Mouse (Mus musculus) G1E-ER4 (cell line): ENCODE data around the gene Morn3. TPM values are rescaled to one million over a fixed set of nuclear protein-coding genes. Genes with fewer than 3 reads are reported as not detected.

Experiments
- GATA1 ChIP-seq: IDR thresholded peaks from one replicate; pipeline ENCODE4 v1.8.0; 2012; ENCODE audit warnings: low read length, inconsistent platforms
- polyA plus RNA-seq: library from polyadenylated mRNA; stranded (reverse); fragments of >175 nt; gene quantifications from 2 replicates; pipeline ENCODE4 v1.2.3, GENCODE M21; 2012

The Morn3 gene
- polyA plus RNA-seq, 1 experiment, result not detected

DNA sequence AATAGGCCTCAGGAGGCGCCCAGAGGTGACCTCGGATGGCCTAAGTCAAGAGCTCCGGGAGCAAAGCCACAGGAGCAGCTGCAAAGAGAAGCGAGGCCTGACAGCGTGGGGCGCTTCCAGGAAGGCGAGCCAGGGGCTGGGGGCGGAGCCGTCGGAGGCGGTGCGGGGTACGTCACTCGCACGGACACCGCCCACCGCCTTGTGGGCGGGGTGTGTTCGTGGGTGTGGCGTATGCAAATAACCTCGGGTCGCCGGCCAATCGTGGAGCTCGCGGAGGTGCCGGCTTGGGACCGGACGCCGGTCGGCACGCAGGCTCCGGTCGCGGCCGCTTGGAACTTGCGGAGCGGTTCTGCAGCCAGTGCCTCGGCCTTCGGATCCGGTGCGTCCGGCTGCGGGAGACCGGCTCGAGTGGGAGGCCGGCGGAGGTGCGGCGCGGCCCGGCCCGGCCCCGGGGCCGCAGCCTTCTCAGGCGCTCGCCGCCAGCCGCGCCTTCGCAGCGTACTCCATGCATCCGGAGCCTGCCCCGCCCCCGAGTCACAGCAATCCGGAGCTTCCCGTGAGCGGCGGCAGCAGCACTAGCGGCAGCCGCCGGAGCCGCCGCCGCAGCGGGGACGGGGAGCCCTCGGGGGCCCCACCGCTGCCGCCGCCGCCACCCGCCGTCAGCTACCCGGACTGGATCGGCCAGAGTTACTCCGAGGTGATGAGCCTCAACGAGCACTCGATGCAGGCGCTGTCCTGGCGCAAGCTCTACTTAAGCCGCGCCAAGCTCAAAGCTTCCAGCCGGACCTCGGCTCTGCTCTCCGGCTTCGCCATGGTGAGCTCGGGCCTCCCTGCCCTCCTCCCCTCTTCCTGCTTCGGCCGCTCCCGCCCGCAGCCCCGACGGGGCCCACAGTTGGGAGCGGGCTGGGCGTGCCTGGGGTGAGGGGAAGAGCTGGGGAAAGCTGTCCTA, 31.8 kb downstream of the Morn3 start, which contains the start of gene Orai1:
TSS of gene Orai1 (plus strand) at position 322 of the 949 bp plus-strand sequence.
- TF ChIP-seq GATA1, result no peak

DNA sequence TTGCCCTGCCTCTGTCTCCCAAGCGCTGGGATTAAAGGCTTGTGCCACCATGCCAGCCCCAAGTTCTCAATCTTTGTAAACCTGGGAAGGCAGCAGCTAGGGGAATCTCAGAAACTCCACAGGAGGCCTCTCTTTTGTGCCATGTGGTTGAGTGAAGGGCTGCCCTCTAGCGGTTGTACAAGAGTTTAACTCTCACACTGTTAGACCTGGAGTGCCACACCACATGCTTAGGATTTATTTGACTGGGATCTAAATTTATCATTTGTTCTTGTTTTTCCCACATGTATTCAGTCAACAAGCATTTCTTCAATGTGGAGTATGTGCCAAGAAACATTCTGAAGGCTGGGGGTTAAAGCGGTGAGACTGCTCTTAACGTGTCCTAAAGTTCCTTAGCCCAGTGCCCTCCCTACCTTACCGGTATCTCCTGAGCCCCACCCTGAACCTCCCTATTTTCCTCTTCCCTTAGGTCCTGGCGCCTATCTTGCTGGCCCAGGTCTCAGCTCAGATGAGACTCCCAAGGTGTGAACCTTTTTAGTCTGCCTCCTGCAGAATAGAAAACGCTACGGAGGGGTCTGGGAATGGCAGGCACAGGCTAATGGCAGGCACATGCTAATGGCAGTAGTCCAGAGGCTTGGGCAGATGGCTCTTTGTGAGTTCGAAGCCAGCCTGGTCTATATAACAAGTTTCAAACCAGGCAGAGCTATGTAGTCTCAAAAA, 33.1 kb downstream of the Morn3 start:
- no peak for TF ChIP-seq GATA1

DNA sequence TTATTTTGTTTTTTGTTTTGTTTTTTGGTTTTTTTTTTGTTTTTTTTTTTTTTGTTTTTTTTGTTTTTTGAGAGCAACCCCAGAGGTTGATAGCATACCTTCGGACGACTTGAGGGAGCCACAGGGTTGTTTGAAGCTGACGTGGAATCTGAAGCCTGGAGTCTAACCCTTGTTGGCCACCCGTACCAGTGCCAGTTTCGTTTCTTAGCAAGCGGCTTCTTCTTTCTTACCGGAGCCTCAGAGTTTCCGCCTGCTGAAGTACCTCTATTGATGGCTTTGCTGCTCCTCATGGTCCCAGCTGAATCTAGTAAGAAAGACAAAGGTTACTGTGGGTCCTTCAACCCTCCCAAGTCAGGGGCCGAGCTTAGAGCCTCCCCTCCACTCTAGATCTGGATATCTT, 35.1 kb downstream of the Morn3 start:
- no peak for TF ChIP-seq GATA1

DNA sequence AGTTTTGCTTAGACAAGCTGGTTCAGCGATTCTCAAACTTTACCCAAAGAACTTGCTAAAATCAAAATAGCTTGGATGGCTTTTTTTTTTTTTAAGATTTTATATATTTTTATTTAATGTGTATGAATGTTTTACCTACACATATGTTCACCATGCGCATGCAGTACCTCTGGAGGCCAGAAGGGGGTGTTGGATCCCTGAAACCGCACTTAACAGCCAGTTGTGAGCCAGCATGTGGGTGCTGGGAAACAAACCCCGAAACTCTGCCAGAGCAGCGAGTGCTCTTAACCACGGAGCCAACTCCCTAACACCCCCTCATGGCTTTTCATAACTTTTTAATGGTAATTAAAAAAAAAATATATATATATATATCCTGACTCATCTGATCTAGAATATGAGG, 36.0 kb downstream of the Morn3 start:
- no peak for TF ChIP-seq GATA1

DNA sequence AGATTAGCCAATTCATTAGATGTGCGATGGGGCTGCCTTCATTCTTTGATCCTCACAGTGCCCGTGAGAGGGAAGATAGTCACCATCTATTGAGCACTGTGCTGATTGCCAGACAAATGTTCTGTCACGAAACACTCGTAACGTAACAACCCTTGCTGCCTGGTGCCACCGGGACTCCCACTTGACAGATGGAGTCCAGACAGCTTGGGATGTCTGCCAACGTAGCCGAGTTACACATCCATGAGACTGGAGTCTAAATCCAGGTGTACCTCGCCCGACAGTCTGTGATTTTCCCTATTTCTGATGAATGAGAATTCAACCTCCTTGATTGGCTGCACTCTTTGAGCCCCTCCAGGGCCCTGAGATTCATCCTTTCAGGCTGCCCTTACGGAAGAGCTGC, 36.9 kb downstream of the Morn3 start:
- no peak for TF ChIP-seq GATA1

DNA sequence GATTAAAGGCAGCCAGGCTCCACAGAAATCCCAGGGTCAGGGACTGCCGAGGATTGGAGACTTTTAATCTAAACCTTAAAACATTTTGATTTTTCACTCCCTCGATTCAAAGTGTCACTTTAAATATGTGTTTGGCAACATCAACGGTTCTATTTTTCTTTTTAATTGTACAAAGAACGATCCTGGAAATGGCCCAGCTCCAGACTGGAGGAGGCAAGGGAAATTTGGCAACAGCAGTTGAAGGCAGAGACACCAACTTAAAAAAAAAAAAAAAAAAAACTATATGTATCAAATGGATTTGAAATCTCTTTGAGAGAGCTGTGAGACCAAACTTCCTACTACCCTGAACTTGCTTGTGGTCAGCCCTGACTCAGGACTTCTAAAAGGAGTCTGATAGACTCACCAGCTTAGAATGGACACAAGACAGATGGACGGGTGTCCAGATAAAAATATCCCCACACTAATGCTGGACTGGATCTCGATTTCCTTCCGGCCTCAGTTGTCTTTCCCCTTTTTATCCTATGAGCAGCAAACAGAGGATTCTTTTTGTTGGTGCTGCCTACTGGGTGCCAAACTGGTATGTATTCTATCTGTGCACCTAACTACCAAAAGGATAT, 37.8 kb downstream of the Morn3 start:
- no peak for TF ChIP-seq GATA1

DNA sequence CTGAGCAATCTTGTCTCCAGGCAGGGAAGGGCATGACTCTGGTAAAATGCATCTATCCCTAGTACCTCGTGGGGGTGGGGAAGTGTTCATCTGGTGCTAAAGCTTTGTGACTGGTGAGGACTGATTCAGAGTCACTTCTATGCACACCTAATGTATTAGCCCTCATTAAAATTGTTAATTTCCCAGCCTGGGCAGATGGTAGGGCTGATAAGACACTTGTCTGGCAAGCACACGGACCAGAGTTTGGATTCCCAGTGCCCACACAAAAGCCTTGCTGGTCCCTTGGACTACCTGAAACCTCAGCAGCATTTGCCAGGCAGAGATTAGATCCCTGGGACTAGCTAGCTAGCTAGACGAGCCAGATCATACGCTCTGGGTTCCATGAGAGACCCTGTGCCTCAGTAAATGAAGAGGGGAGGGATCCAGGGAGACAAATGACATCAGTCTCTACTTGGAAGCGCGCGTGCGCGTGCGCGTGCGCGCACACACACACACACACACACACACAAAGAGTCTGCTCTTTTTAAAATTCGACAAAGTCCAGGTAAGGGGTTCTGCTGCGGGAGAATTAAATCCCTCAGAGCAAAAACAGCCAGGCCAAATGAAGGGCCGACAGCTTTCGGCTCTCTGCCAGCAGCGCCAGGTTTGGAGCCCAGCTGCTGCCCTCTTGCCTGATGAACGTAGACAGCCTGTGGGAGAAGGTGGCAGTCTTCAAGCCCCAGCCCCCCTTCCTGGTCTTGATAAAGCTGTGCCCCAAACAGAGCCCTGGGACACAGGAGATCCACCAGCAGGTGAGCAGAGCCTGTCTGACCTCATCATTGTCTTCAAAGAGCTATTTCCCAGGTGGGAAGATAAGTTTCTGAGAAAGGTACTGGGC, 40.9 kb downstream of the Morn3 start:
- no peak for TF ChIP-seq GATA1

DNA sequence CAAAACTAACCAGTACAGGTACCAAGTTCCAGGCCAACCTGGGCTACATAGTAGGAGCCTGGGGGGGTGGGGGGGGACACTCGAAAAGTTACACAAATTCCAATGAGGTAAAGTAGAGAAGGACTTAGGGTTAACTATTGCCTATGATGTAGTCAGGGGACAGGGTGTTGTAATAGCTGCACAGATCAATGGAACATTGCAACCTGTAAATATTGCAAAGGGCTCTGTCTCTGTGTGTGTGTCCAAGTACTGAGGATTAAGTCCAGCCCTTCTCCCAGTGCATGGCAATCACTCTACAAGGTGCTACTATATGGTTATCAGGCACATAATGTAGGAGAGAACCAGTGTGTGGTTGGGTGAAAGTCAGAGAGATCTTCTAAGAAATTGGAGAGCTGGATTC, 45.9 kb downstream of the Morn3 start:
- TF ChIP-seq GATA1, result no peak

DNA sequence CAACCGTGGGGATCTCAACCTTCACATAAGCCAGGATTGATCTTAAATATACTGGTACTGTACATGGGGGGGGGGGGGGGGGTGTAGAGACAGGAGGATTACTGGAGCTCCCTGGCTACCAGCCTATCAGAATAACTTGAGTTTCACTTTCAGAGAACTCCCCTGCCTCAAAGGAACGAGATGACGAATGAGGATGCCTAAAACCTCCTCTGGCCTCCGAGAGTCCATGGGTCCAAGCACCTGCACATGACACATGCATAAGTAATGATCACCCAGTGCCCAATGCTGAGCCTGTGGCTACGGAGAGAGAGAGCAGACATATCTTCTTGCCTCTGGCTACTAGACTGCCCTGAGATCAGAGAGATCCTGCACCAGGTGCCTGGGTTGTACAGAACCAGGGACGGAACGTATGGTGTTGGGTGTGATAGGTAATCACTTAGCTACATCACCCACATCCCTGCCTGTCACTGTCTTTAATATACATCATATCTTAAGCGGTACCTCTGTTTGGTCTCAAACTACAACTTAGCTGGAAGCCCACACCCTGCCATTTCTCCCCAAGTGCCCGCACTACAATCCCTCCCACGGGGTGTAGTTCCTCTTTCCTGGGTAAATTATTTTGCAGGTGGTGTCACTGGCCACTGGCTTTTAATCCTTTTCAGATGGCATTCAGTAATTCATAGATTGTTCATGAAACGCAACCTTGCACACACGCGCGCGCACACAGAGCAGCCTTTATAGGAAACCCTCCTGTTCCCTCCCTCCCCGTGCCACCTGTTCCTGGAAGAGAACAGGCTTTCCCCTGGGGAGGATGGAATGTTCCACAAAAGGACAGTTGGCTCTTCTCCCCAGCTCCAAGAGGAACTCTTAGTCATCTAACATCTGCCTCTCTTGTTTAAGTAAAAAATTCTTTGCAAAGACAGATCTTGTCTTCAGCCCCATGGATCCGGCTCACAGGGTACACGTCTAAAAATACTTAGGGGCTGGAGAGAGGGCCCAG, 49.3 kb downstream of the Morn3 start:
- TF ChIP-seq GATA1, result no peak

DNA sequence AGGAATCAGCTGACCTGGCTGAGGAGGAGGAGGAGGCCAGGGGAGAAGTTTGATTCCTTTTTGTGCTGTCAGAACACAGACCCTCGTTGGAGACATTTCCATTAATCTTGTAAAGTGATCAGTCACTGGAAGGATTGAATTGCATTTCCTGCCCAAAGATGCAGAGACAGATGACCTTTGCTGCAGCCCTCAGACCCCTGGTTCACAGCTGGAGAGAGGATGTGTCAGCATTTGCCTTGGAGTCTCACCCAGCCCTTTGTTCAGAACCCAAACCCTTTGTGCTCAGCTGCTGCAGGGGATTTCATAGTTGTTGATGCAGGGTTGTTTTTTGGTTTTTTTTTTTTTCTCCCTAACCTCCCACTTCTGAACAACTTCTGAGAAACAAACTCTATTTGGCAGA, 51.9 kb downstream of the Morn3 start:
- TF ChIP-seq GATA1, result no peak

DNA sequence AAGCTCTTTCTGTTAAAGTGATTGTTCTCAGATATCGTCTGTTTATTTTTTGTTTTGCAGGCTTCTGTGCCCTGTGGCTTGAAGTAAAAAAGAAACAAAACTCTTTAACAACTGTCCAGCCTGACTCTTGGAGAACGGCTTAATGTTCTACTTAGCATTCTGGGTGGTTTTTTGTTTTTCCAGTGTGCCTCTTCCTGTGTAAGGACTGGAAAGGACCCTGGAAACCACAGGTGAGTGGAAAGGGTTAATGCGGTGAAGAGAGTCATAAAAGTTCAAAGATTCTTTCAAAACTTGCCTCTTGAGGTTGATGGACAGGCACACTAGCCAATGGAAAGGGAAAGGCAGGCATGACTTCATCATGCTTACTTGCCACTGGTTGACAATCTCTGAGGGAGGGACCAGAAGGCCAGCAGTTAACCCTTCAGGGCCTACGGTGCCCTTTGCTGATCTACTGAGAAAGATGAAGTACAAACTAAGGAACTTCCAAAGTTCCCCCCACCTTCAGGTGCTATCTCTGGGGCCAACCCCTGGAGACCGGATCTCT, 52.4 kb downstream of the Morn3 start:
- no peak for TF ChIP-seq GATA1

DNA sequence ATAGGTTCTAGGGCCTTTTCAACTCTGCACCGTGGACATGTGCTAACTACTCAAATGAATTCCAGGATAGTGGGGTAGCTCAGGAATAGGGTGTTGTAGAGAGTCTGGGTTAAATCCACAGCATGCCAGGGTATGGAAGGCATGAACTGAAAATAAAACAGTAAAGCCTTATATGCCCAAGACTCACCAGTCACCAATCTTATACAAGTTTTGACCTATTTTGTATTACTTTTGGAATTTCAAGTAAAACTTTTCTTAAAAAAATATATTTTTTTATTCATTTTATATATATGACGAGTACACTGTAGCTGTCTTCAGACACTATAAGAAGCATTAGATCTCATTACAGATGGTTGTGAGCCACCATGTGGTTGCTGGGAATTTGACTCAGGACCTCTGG, 53.0 kb downstream of the Morn3 start:
- no peak for TF ChIP-seq GATA1

DNA sequence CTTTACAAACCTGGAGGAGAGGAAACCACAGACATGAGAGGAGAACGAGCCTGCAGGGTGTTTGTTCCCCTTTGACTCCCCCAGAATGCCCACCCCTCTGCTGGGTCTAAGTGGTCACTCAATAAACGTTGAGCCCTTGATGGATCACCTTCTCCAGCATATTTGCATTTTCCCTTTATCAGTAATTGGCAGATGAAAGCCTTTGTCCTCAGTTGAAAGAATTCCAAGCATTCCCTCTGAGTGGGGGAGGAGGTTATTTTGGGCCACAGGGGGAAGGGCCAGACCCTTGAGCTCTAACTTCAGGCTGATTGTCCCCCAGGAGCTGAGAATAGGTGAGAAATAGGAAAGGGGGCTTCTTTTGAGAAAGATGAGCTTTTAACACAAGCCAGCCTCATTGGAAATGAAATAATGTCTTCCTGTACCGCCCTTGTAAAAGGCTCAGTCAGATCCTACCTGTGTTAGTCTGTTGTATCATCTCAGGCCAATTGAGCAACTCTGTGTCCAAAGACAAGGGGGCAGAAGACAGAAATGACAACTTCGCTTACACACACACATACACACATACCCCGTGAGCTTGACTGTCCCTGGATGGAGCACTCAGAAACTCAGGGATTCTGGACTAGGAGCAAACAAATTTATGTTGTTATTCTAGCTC, 55.3 kb downstream of the Morn3 start:
- TF ChIP-seq GATA1, result no peak
